Mouse (Mus musculus): Measurements from ENCODE around the gene Obsl1. TPM values are rescaled to one million over a fixed set of nuclear protein-coding genes. Genes with fewer than 3 reads are reported as not detected.
A peak's percentile ranks its signal among the peaks of the same experiment; 100 is the strongest.

The Obsl1 gene
- total and polyA plus RNA-seq, 2 experiments from 2014 or later = 23.9 to 52.4 TPM

DNA sequence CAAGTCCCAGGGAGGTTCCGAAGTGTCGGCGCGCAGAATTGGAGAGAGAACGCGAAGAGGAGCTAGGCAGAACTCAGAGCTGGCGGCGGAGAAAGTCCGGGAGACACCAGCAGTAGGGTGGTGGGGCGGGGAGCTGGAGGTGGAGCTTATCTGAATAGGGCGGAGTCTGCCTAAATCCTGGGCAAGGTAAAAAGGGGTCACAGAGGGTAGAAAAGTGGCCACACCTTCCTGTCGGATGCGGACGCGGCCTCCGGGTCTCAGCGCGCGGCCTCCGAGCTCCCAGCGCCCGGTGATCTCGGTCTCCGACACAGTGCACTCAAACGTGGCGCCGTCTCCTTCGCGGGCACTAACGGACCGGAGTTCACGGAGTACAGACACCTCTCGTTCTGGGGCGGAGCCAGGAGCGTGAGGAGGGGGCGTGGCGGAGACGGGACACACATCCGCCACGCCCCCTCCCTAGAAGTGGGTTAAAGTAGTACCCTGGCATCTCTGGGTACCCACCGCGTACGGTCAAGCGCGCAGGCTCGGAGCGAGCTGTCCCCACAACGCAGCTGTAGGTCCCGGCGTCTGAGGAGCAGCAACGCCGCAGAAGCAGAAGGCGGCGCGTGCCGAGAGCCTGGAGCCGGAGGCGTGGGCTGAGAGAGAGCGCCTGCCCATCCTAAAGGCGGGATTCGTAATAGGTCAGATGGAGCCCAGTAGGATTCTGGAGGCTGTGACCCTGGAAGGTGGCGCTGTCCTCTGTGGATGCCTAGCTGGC, 18.7 kb downstream of the Obsl1 start:
- peak; percentile 51 for TF ChIP-seq CTCF (IDR thresholded peaks at IDR 0.05; ENCODE audit: low read depth)
- H3K27me3 ChIP-seq (ENCODE audit: insufficient read depth, low read length) = no peaks in the 10 kb centered on the region
- 2% methylated on average over 62 of the region's 62 CpGs for WGBS

DNA sequence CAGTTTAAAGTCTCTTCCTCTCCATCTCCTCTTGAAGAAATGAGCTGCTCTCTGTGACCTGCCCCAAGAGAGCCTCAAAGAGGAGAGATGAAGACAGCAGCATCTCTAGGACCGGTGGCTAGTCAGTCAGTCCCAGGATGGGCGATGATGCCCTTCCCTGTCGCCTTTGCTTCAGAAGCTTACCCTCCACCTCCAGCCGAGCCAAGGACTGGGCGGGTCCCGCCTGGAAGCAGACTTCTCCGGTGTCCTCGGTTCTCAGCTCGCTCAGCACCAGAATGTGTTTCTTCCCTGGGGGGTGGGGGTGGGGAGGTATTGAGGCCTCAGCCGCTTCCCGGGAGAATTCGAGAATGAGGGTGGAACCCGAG, 19.2 kb downstream of the Obsl1 start:
- Histone ChIP-seq H3K4me3 (ENCODE audit: low read length) (peak overlapping the region; percentile 47), H3K4me1 (ENCODE audit: insufficient read depth, low read length) (peaks cover 3% of the 10 kb centered on the region; the same call in 1 of the 2 replicates), H3K27me3 (ENCODE audit: insufficient read depth, low read length) (no peaks in the 10 kb centered on the region), H3K27ac (no peak overlapping the region), H3K9me3 (ENCODE audit: low read length) (no peaks in the 10 kb centered on the region), H3K4me2 (ENCODE audit: low read depth, low read length) (peak overlapping the region; percentile 83), H3K9ac (replicated peaks; ENCODE audit: low read length) (peak overlapping the region; percentile 48; the same call in 1 of the 2 replicates), H3K36me3 (ENCODE audit: insufficient read depth, low read length) (peaks cover 24% of the 10 kb centered on the region)
- ATAC-seq = 0 out of 2 replicates have a peak, but pooled peaks have one; percentile 3
- no peak for DNase-seq (ENCODE audit: low spot score)
- WGBS = 4% methylated on average over 13 of the region's 13 CpGs
- TF ChIP-seq CTCF (IDR thresholded peaks at IDR 0.05; ENCODE audit: low read depth) = no peak

More for the DNA sequence above, 18.7 kb downstream of the Obsl1 start:
- peak; percentile 80 for DNase-seq (ENCODE audit: low spot score)
- H3K9ac ChIP-seq (replicated peaks; ENCODE audit: low read length) = peak overlapping the region; percentile 48
- H3K4me3 ChIP-seq (ENCODE audit: low read length) = peak overlapping the region; percentile 47
- peak overlapping the region; percentile 83 for H3K4me2 ChIP-seq (ENCODE audit: low read depth, low read length)
- peaks cover 3% of the 10 kb centered on the region; the same call in 1 of the 2 replicates for H3K4me1 ChIP-seq (ENCODE audit: insufficient read depth, low read length)
- H3K36me3 ChIP-seq (ENCODE audit: insufficient read depth, low read length) = peaks cover 23% of the 10 kb centered on the region
- peak overlapping the region; percentile 5; the same call in 1 of the 2 replicates for H3K27ac ChIP-seq
- ATAC-seq = peak; percentile 70
- H3K9me3 ChIP-seq (ENCODE audit: low read length) = no peaks in the 10 kb centered on the region

DNA sequence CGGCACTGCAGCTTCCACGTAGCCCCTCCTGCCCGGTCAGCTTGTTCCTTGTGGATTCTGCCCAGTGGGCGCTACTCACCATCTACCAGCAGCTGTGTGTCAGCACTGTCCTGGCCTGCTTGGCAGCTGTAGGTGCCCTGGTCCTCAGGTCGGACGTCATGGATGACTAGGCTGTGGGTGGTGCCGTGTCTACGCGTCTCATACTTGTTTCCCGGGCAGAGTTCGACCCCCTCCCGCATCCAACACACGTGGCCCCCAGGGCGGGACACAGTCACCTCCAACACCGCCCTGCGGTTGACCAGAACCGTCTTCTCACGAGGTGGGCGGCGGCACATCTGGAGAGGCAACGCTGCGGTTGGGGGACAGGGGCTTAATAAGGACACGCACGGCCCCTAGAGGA, 19.7 kb downstream of the Obsl1 start:
- TF ChIP-seq CTCF (IDR thresholded peaks at IDR 0.05; ENCODE audit: low read depth) = peak; percentile 28; the same call in 1 of the 2 replicates
- no peaks in the 10 kb centered on the region for H3K9me3 ChIP-seq (ENCODE audit: low read length)
- no peak overlapping the region for H3K27ac ChIP-seq
- peaks cover 3% of the 10 kb centered on the region; the same call in 1 of the 2 replicates for H3K4me1 ChIP-seq (ENCODE audit: insufficient read depth, low read length)
- H3K4me3 ChIP-seq (ENCODE audit: low read length) = peak overlapping the region; percentile 47
- WGBS = 9% methylated on average over 24 of the region's 24 CpGs
- H3K36me3 ChIP-seq (ENCODE audit: insufficient read depth, low read length) = peaks cover 24% of the 10 kb centered on the region
- peak overlapping the region; percentile 48; the same call in 1 of the 2 replicates for H3K9ac ChIP-seq (replicated peaks; ENCODE audit: low read length)
- DNase-seq (ENCODE audit: low spot score) (peak; percentile 31), ATAC-seq (peak; percentile 10; the same call in 1 of the 2 replicates)
- no peaks in the 10 kb centered on the region for H3K27me3 ChIP-seq (ENCODE audit: insufficient read depth, low read length)
- peak overlapping the region; percentile 83 for H3K4me2 ChIP-seq (ENCODE audit: low read depth, low read length)

DNA sequence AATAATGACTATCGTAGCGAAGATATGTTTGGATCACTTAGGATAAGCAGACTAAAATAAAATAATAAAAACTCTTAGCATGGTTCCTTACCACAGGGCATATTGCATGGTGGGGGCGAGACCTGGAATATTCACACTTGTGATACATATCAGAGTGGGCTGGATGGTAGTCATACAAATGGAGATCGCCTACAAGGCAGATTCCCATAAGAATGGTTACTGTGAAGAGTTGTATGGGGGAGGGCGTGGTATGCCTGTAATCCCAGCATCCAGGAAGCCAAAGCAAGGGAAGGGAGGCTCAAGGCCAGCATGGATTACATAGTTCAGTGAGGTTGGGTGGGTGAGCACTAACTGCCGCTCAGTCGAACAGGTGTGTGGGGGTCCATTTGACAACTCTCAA, 25.5 kb downstream of the Obsl1 start:
- 85% methylated on average over 7 of the region's 7 CpGs for WGBS
- no peak for TF ChIP-seq CTCF (IDR thresholded peaks at IDR 0.05; ENCODE audit: low read depth)

DNA sequence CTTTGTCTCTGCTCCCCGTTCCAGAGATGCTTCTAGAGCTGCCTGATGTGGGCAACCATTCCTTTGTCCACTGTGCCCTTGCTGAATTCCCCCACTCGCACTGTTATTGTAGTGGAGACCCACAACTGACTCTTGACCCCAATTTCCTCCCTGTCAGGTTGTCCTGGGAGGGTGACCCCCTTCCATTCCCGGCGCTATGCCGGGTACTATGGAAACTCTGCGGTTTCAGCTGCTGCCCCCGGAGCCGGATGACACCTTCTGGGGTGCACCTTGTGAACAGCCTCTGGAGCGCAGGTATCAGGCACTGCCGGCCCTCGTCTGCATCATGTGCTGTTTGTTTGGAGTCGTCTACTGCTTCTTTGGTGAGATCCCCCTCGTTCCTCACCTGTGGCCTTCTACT, 26.2 kb downstream of the Obsl1 start:
- ATAC-seq (no peak), DNase-seq (ENCODE audit: low spot score) (no peak)
- peaks cover 37% of the 10 kb centered on the region for H3K36me3 ChIP-seq (ENCODE audit: insufficient read depth, low read length)
- WGBS = 10% methylated on average over 13 of the region's 13 CpGs
- H3K27me3 ChIP-seq (ENCODE audit: insufficient read depth, low read length) = no peaks in the 10 kb centered on the region
- H3K9ac ChIP-seq (replicated peaks; ENCODE audit: low read length) = peak overlapping the region; percentile 80
- no peak for TF ChIP-seq CTCF (IDR thresholded peaks at IDR 0.05; ENCODE audit: low read depth)
- peak overlapping the region; percentile 61 for H3K4me3 ChIP-seq (ENCODE audit: low read length)
- H3K9me3 ChIP-seq (ENCODE audit: low read length) = no peaks in the 10 kb centered on the region
- peaks cover 9% of the 10 kb centered on the region; the same call in 1 of the 2 replicates for H3K4me1 ChIP-seq (ENCODE audit: insufficient read depth, low read length)
- H3K27ac ChIP-seq = peak overlapping the region; percentile 79
- H3K4me2 ChIP-seq (ENCODE audit: low read depth, low read length) = peak overlapping the region; percentile 78

More for the DNA sequence above, 25.5 kb downstream of the Obsl1 start:
- DNase-seq (ENCODE audit: low spot score) (no peak), ATAC-seq (no peak)
- Histone ChIP-seq H3K9ac (replicated peaks; ENCODE audit: low read length) (peak overlapping the region; percentile 80; the same call in 1 of the 2 replicates), H3K9me3 (ENCODE audit: low read length) (no peaks in the 10 kb centered on the region), H3K36me3 (ENCODE audit: insufficient read depth, low read length) (peaks cover 34% of the 10 kb centered on the region), H3K27me3 (ENCODE audit: insufficient read depth, low read length) (no peaks in the 10 kb centered on the region), H3K4me3 (ENCODE audit: low read length) (peak overlapping the region; percentile 61), H3K4me2 (ENCODE audit: low read depth, low read length) (peak overlapping the region; percentile 78), H3K27ac (no peak overlapping the region), H3K4me1 (ENCODE audit: insufficient read depth, low read length) (peaks cover 9% of the 10 kb centered on the region; the same call in 1 of the 2 replicates)

DNA sequence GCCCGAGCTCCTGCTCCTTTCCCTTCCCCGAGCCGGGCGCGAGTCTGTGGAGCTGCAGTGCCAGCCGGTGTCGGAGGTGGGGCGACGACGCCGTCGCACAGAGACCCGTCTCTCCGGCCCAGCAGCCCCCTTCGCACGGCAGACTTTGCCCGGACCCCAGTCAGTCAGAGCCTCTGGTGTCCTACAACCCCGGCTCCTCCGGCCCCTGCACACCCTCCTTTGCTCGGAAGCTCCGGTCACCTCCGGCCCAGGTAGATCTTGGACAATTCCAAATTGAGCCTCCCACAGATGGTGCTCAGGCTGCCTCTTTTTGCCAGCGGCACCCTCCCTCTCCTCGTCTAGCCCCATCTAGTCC, 26.6 kb downstream of the Obsl1 start:
- H3K4me3 ChIP-seq (ENCODE audit: low read length) = peak overlapping the region; percentile 61
- H3K9me3 ChIP-seq (ENCODE audit: low read length) = no peaks in the 10 kb centered on the region
- peaks cover 37% of the 10 kb centered on the region for H3K36me3 ChIP-seq (ENCODE audit: insufficient read depth, low read length)
- DNase-seq (ENCODE audit: low spot score) = peak; percentile 32
- H3K27ac ChIP-seq = peak overlapping the region; percentile 79
- H3K4me2 ChIP-seq (ENCODE audit: low read depth, low read length) = peak overlapping the region; percentile 78
- ATAC-seq = no peak
- TF ChIP-seq CTCF (IDR thresholded peaks at IDR 0.05; ENCODE audit: low read depth) = no peak; the same call in 1 of the 2 replicates
- under 1% methylated on average over 19 of the region's 24 CpGs for WGBS
- H3K9ac ChIP-seq (replicated peaks; ENCODE audit: low read length) = peak overlapping the region; percentile 80
- H3K4me1 ChIP-seq (ENCODE audit: insufficient read depth, low read length) = peaks cover 9% of the 10 kb centered on the region; the same call in 1 of the 2 replicates
- no peaks in the 10 kb centered on the region for H3K27me3 ChIP-seq (ENCODE audit: insufficient read depth, low read length)
